Mouse (Mus musculus): ENCODE results near the gene Gse1.

DNA sequence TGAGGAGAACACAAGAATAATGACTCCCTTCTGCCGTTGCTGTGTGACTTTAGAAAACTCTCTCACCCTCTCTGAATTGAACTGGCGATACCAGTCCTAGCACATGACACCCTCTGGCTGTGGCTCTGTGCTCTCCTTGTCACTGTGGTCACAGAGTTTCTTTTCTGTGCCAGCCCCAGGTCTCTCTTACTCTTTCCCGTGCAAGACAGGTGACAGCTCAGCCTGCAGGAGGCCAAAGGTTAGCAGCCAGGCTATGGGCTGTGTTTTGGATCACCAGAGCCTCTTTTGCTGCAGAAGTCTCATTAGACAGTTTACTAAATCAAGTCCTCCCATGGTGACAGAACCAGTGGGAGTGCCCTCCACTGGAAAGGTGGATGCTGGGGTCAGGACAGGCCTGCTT, 145.4 kb downstream of the Gse1 start:
- TF ChIP-seq CTCF (IDR thresholded peaks at IDR 0.05; ENCODE audit: extremely low read depth, insufficient read length, insufficient replicate concordance, low read depth, low read length), result no peak
- TF ChIP-seq POLR2A (IDR thresholded peaks at IDR 0.05; ENCODE audit: low read depth, low read length), result no peak
